Mouse (Mus musculus) liver, embryonic 16.5 days (tissue): Measurements from ENCODE around the gene Nanos3. TPM values are rescaled to one million over a fixed set of nuclear protein-coding genes. Genes with fewer than 3 reads are reported as not detected.

Experiments
- ATAC-seq: fragments of 200-750 bp; cut with Nextera tagmentation; 2 replicates; pipeline ENCODE4 v1.8.0; 2017; ENCODE audit warnings: low read depth, mild to moderate bottlenecking, moderate number of reproducible peaks, moderate library complexity
- H3K27ac ChIP-seq: fragments of 300-500 bp; sonication (generic); 2 replicates; pipeline ENCODE4 v1.5.1; 2014; ENCODE audit warnings: mild to moderate bottlenecking, low read length
- H3K27me3 ChIP-seq: fragments of 300-500 bp; sonication (generic); 2 replicates; pipeline ENCODE4 v1.6.1; 2014; ENCODE audit warnings: low read depth, low read length, mixed read lengths; ENCODE audit not compliant: control insufficient read depth, insufficient read depth
- H3K36me3 ChIP-seq: fragments of 300-500 bp; sonication (generic); 2 replicates; pipeline ENCODE4 v1.6.1; 2014; ENCODE audit warnings: mild to moderate bottlenecking; ENCODE audit not compliant: control insufficient read depth, insufficient read depth
- H3K4me1 ChIP-seq: fragments of 300-500 bp; sonication (generic); 2 replicates; pipeline ENCODE4 v1.6.1; 2014; ENCODE audit warnings: low read depth, low read length, mixed read lengths; ENCODE audit not compliant: control insufficient read depth
- H3K4me2 ChIP-seq: fragments of 300-500 bp; sonication (generic); 2 replicates; pipeline ENCODE4 v1.6.1; 2014; ENCODE audit warnings: low read depth, low read length, mixed read lengths
- H3K4me3 ChIP-seq: fragments of 300-500 bp; sonication (generic); 2 replicates; pipeline ENCODE4 v1.5.1; 2014; ENCODE audit warnings: low read depth, mild to moderate bottlenecking, low read length
- H3K9ac ChIP-seq: fragments of 300-500 bp; sonication (generic); 2 replicates; pipeline ENCODE4 v1.6.1; 2014; ENCODE audit warnings: low read depth, low read length
- H3K9me3 ChIP-seq: fragments of 300-500 bp; sonication (generic); replicated peaks from 2 replicates; pipeline ENCODE4 v1.6.1; 2016; ENCODE audit warnings: low read length; ENCODE audit not compliant: control insufficient read depth
- WGBS: fragments of 180-500 bp; shearing (Covaris S2); extraction: QIAGEN DNeasy Blood & Tissue Kit; methylation state at CpG from one replicate; pipeline ENCODE4 v1.1.7; 2014; ENCODE audit not compliant: insufficient replicate concordance; 5-methylcytosine and 5-hydroxymethylcytosine counted together
- polyA plus RNA-seq: library from polyadenylated mRNA; unstranded; fragments of >200 nt; fragmentation: Nextera tagmentation; extraction: Ambion mirVana; gene quantifications from 2 replicates; pipeline ENCODE4 v1.2.1, GENCODE M21; 2015

Gene Nanos3
- polyA plus RNA-seq, 1 experiment from 2014 or later, result not detected

DNA sequence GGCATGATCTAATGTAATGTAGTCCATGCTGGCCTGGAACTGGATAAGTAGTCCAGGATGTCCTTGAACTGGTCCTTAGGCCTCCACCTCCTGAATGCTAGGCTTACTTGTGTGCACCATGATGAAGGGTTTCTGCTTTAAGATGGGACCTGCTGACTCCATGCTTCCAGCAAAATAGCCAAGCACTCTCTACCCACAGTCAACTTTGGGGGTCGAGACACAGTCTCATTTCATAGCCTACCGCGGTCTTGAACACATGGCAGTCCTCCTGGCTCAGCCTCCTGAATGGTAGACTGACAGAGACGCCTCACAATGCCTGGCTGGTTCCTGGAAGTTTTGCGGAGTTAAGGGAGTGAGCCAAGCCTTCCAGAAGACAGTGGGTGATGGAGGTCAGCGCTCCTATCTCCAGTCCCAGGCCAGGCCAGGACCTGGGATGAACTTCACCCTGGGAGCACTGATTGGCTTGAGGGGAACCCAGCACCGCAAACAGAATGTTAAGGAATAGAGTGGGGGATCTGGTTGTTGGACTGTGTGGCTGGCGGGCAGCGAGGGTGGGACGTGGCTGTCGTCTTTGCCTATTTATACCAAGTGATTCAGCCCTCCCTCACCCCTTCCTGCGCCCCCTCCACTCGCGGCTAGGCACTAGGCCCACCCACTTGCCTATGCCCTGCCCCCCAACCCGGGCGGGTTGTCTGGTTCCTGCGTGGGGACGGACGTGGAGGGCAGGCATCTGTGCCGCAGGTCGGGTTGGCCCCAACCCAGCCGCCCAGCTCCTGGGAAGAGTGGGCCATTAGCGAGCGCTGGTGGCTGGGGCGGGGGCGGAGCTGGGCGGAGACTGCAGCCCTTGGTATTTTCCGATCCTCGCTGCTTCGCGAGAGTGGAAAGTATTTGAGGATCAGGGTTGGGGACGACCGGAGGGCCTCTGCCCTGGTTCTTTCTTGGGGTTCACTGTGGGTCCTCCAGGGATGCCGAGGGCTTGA, 18.2 kb upstream of the Nanos3 start:
- Histone ChIP-seq H3K27ac (peak overlapping the region; percentile 85), H3K9me3 (no peaks in the 10 kb centered on the region), H3K4me1 (peaks cover 36% of the 10 kb centered on the region), H3K4me3 (peak overlapping the region; percentile 51), H3K36me3 (no peaks in the 10 kb centered on the region), H3K27me3 (peaks cover 28% of the 10 kb centered on the region), H3K4me2 (peak overlapping the region; percentile 62), H3K9ac (peak overlapping the region; percentile 50)
- 5% methylated on average over 34 of the region's 34 CpGs for WGBS
- peak; percentile 44 for ATAC-seq

- 31% methylated on average over 9 of the region's 9 CpGs for WGBS
- Histone ChIP-seq H3K27me3 (peaks cover 28% of the 10 kb centered on the region), H3K4me2 (peak overlapping the region; percentile 62), H3K4me1 (peaks cover 42% of the 10 kb centered on the region), H3K36me3 (no peaks in the 10 kb centered on the region), H3K27ac (no peak overlapping the region), H3K4me3 (peak overlapping the region; percentile 1; the same call in 1 of the 2 replicates), H3K9me3 (no peaks in the 10 kb centered on the region), H3K9ac (no peak overlapping the region)
- ATAC-seq, result no peak
Observed at GRCm38 (mm10) chr8:84202466-84202865, 17.4 kb upstream of the Nanos3 start.

DNA sequence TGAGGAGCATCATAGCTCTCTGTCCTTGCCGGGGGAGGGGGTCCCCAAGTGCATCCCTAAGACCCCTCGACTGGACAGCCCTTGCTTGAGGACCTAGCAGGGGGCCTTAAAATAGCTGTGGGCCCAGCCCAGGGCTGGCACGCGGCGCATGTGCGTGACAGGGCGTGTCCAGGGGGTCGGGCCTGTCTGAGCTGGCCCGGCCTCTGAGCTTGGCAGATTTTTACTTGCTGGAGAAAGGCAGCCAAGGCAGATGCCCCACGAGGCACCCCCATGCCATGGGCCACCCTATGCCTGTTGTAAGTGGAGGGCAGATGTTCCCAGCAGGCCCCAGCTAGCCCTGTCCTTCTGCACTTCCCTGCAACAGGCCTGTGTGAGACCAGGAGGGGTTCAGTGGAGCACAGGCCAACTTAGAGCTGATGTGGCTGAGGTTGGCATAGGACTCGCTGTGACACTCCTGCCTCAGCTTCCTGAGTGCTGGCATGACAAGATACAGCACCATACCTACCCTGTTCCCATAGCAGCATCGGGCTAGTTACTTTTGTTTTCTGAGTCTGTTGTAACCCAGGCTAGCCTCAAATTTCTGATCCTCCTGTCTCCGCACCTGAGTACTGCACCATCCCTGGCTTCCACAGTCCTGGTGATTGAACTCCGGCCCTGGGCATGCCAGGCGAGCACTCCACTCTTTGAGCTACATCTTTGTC, 16.7 kb upstream of the Nanos3 start:
- no peak for ATAC-seq
- Histone ChIP-seq H3K4me1 (peaks cover 42% of the 10 kb centered on the region), H3K9me3 (no peaks in the 10 kb centered on the region), H3K9ac (peak overlapping the region; percentile 72), H3K36me3 (no peaks in the 10 kb centered on the region), H3K27me3 (peaks cover 28% of the 10 kb centered on the region), H3K27ac (peak overlapping the region; percentile 62), H3K4me3 (peak overlapping the region; percentile 66), H3K4me2 (peak overlapping the region; percentile 62)
- 22% methylated on average over 15 of the region's 15 CpGs for WGBS

DNA sequence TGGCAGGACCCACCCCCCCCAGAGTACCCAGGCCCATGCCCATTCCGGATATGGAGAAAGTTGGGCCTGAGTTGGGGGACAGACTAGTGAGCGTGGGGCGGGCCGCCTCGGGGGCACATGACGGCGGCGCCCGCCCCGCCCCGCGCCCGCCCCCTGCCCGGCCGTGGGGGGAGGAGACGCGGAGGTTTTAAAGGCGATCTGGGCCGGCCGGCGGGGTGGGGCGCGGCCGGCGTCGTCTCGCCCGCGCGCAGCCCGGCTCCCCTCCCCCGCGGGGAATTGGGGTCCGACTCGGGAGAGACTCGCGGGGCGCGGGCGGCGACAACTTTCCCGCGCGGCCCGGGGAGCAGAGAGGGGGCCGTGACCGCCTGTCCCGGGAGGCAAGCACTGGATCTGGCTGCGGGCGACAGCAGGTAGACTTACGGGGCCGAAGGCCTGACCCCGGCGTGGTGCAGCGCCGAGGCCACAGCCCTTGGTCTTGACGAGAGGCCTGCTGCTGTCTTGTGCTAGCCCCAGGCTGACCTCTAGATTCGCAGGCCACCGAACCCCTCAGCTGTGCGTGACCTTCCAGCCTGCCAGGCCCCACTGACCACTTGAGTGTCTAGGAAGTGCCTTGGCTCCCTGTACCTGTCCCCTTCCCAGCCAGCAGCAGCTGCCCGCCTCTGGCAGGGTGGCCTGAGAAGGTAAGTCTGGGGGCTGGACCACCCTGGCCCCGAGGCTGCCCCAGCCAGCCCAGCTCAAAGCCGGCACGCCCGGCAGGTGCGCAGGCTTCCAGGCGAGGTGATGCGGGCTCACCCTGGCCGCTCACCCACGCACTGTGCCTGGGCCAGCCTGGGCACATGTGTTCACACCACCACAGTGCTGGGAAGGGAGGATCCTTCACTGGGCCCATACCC, 15.9 kb upstream of the Nanos3 start:
- H3K9me3 ChIP-seq, result no peaks in the 10 kb centered on the region
- peaks cover 42% of the 10 kb centered on the region for H3K4me1 ChIP-seq
- peak overlapping the region; percentile 72 for H3K9ac ChIP-seq
- peak overlapping the region; percentile 62 for H3K4me2 ChIP-seq
- H3K27ac ChIP-seq, result peak overlapping the region; percentile 62
- WGBS, result under 1% methylated on average over 46 of the region's 70 CpGs
- peak overlapping the region; percentile 66 for H3K4me3 ChIP-seq
- H3K27me3 ChIP-seq, result peaks cover 28% of the 10 kb centered on the region
- peak; percentile 22; the same call in 1 of the 2 replicates for ATAC-seq
- no peaks in the 10 kb centered on the region for H3K36me3 ChIP-seq

GRCm38 (mm10) chr8:84200126-84200555, 15.1 kb upstream of the Nanos3 start:
- 29% methylated on average over 8 of the region's 8 CpGs for WGBS
- Histone ChIP-seq H3K4me3 (peak overlapping the region; percentile 66), H3K9ac (no peak overlapping the region), H3K27ac (no peak overlapping the region), H3K4me1 (peaks cover 42% of the 10 kb centered on the region), H3K4me2 (peak overlapping the region; percentile 62), H3K27me3 (peaks cover 28% of the 10 kb centered on the region), H3K36me3 (no peaks in the 10 kb centered on the region), H3K9me3 (no peaks in the 10 kb centered on the region)
- ATAC-seq, result no peak

- no peak overlapping the region for H3K27ac ChIP-seq
- 36% methylated on average over 11 of the region's 11 CpGs for WGBS
- H3K9ac ChIP-seq, result no peak overlapping the region
- H3K27me3 ChIP-seq, result peaks cover 28% of the 10 kb centered on the region
- peaks cover 42% of the 10 kb centered on the region for H3K4me1 ChIP-seq
- no peaks in the 10 kb centered on the region for H3K36me3 ChIP-seq
- H3K4me2 ChIP-seq, result no peak overlapping the region
- H3K4me3 ChIP-seq, result no peak overlapping the region
- no peaks in the 10 kb centered on the region for H3K9me3 ChIP-seq
- ATAC-seq, result no peak
Observed at GRCm38 (mm10) chr8:84199348-84200125, 14.5 kb upstream of the Nanos3 start.

- no peak for ATAC-seq
- Histone ChIP-seq H3K9me3 (no peaks in the 10 kb centered on the region), H3K27ac (peak overlapping the region; percentile 68; the same call in 1 of the 2 replicates), H3K4me3 (no peak overlapping the region; the same call in 1 of the 2 replicates), H3K9ac (no peak overlapping the region), H3K27me3 (peaks cover 28% of the 10 kb centered on the region), H3K4me2 (peak overlapping the region; percentile 81; the same call in 1 of the 2 replicates), H3K36me3 (no peaks in the 10 kb centered on the region), H3K4me1 (peaks cover 42% of the 10 kb centered on the region)
- 26% methylated on average over 4 of the region's 4 CpGs for WGBS
Observed at GRCm38 (mm10) chr8:84198871-84199270, 13.9 kb upstream of the Nanos3 start.
